Mouse (Mus musculus) heart, embryonic 10.5 days (tissue): ENCODE measurements around the gene Ethe1. TPM values are rescaled to one million over a fixed set of nuclear protein-coding genes. Genes with fewer than 3 reads are reported as not detected.

Source experiments
- polyA plus RNA-seq: library from polyadenylated mRNA; unstranded; fragments of >200 nt; fragmentation: Nextera tagmentation; extraction: Ambion mirVana; gene quantifications from 2 replicates; pipeline ENCODE4 v1.2.1, GENCODE M21; 2016

Ethe1 gene
- polyA plus RNA-seq, 1 experiment from 2014 or later = 20.0 TPM

Other genes starting within 250 kb of the Ethe1 start
- gene Lypd5, start 238.3 kb upstream of the Ethe1 start, polyA plus RNA-seq = not detected in 2 replicates
- gene Kcnn4, start 217.3 kb upstream of the Ethe1 start, polyA plus RNA-seq = 11.7 and 14.2 TPM in 2 replicates
- gene Smg9, start 187.9 kb upstream of the Ethe1 start, polyA plus RNA-seq = 25.4 and 27.7 TPM in 2 replicates
- gene Irgc1, start 135.2 kb upstream of the Ethe1 start, polyA plus RNA-seq = 0.16 TPM in 1 of 2 replicates, not detected in the other
- gene Plaur, start 125.1 kb upstream of the Ethe1 start, polyA plus RNA-seq = 4.3 and 7.3 TPM in 2 replicates
- 0.54 and 0.63 TPM in 2 replicates for gene Cadm4, start 105.5 kb upstream of the Ethe1 start, polyA plus RNA-seq
- gene Zfp428, start 80.5 kb upstream of the Ethe1 start, polyA plus RNA-seq = 41.9 and 61.3 TPM in 2 replicates
- gene AC161166.1, start 75.1 kb upstream of the Ethe1 start, polyA plus RNA-seq = 0.46 and 0.49 TPM in 2 replicates
- 5.3 and 5.7 TPM in 2 replicates for gene Irgq, start 56.9 kb upstream of the Ethe1 start, polyA plus RNA-seq
- 0.21 TPM in 1 of 2 replicates, not detected in the other for gene Pinlyp, start 41.4 kb upstream of the Ethe1 start, polyA plus RNA-seq
- gene Xrcc1, start 41.3 kb upstream of the Ethe1 start, polyA plus RNA-seq = 103 and 106 TPM in 2 replicates
- 0.60 and 1.3 TPM in 2 replicates for gene Zfp575, start 98 bp downstream of the Ethe1 start, polyA plus RNA-seq
- gene Phldb3, start 23.2 kb downstream of the Ethe1 start, polyA plus RNA-seq = not detected in 2 replicates
- 0.18 and 0.22 TPM in 2 replicates for gene Lypd3, start 49.0 kb downstream of the Ethe1 start, polyA plus RNA-seq
- gene Tex101, start 89.1 kb downstream of the Ethe1 start, polyA plus RNA-seq = not detected in 2 replicates
- gene BC049730, start 121.7 kb downstream of the Ethe1 start, polyA plus RNA-seq = not detected in 2 replicates
- not detected in 2 replicates for gene Gm4763, start 139.4 kb downstream of the Ethe1 start, polyA plus RNA-seq
- not detected in 2 replicates for gene Cd177, start 172.8 kb downstream of the Ethe1 start, polyA plus RNA-seq
- gene Ceacam10, start 189.7 kb downstream of the Ethe1 start, polyA plus RNA-seq = not detected in 2 replicates